ENCODE assay signal across 13 mouse cellular contexts in genomic region chr12:40008459-40008858, GRCm38 (mm10).
"Had no signal": no experiment of that assay in that cellular context is flagged by ENCODE, and none has a peak within 500 bp of the region (broad histone marks: within the 10 kb centered on the region; RNA-seq: fewer than 3 reads in every experiment).

No protein-coding gene starts in this region.

- H3K27me3 ChIP-seq: kidney, embryonic 15.5 days; liver, embryonic 13.5 days had no signal

- H3K4me1 ChIP-seq: kidney, embryonic 15.5 days; liver, embryonic 13.5 days had no signal

- H3K27ac ChIP-seq: kidney, embryonic 15.5 days; left cerebral cortex, adult 2 months; liver, embryonic 13.5 days; macrophage; stomach, postnatal 0 days had no signal

- DNase-seq: kidney, adult 8-10 months; kidney, postnatal 10 days; kidney, postnatal 36 days; layer of hippocampus, postnatal 36 days; liver, embryonic 13.5 days; lung, adult 2 months; lung, postnatal 14 days; midbrain, embryonic 14.5 days; thymus, postnatal 25 days had no signal

- H3K9ac ChIP-seq: kidney, embryonic 15.5 days; liver, embryonic 13.5 days had no signal

- H3K4me3 ChIP-seq: kidney, embryonic 15.5 days; left cerebral cortex, adult 2 months; liver, embryonic 13.5 days had no signal

- H3K36me3 ChIP-seq: kidney, embryonic 15.5 days; liver, embryonic 13.5 days had no signal
